Mouse (Mus musculus) embryonic facial prominence, embryonic 14.5 days (tissue): Measurements from ENCODE around the gene Arpc5. TPM values are rescaled to one million over a fixed set of nuclear protein-coding genes. Genes with fewer than 3 reads are reported as not detected.
A peak's percentile ranks its signal among the peaks of the same experiment; 100 is the strongest.

ENCODE experiments used
- ATAC-seq: fragments of 200-750 bp; cut with Nextera tagmentation; 2 replicates; pipeline ENCODE4 v1.8.0; 2017; ENCODE audit warnings: low read depth, moderate number of reproducible peaks, moderate TSS enrichment
- DNase-seq: peaks from one replicate; pipeline ENCODE4 v3.0.0-alpha.2; 2015; ENCODE audit warnings: low spot score
- H3K27ac ChIP-seq: fragments of 300-500 bp; sonication (generic); replicated peaks from 2 replicates; pipeline ENCODE4 v1.5.1; 2014; ENCODE audit warnings: low read depth, mild to moderate bottlenecking, low read length, moderate library complexity
- H3K27me3 ChIP-seq: fragments of 300-500 bp; sonication (generic); replicated peaks from 2 replicates; pipeline ENCODE4 v1.6.1; 2014; ENCODE audit warnings: low read length; ENCODE audit not compliant: control insufficient read depth, insufficient read depth
- H3K36me3 ChIP-seq: fragments of 300-500 bp; sonication (generic); 2 replicates; pipeline ENCODE4 v1.6.1; 2014; ENCODE audit warnings: low read length, mixed read lengths; ENCODE audit not compliant: control insufficient read depth, insufficient read depth
- H3K4me1 ChIP-seq: fragments of 300-500 bp; sonication (generic); 2 replicates; pipeline ENCODE4 v1.6.1; 2014; ENCODE audit warnings: antibody characterized with exemption, low read length; ENCODE audit not compliant: control insufficient read depth, insufficient read depth
- H3K4me2 ChIP-seq: fragments of 300-500 bp; sonication (generic); 2 replicates; pipeline ENCODE4 v1.6.1; 2014; ENCODE audit warnings: low read depth, mild to moderate bottlenecking, low read length, moderate library complexity, mixed read lengths
- H3K4me3 ChIP-seq: fragments of 300-500 bp; sonication (generic); 2 replicates; pipeline ENCODE4 v1.5.1; 2014; ENCODE audit warnings: low read depth, mild to moderate bottlenecking, low read length
- H3K9ac ChIP-seq: fragments of 300-500 bp; sonication (generic); 2 replicates; pipeline ENCODE4 v1.6.1; 2014; ENCODE audit warnings: low read depth, mild to moderate bottlenecking, low read length, moderate library complexity, mixed read lengths
- H3K9me3 ChIP-seq: fragments of 300-500 bp; sonication (generic); 2 replicates; pipeline ENCODE4 v1.6.1; 2016; ENCODE audit warnings: low read length; ENCODE audit not compliant: control insufficient read depth
- WGBS: fragments of 180-500 bp; shearing (Covaris S2); extraction: QIAGEN DNeasy Blood & Tissue Kit; methylation state at CpG from one replicate; pipeline ENCODE4 v1.1.7; 2014; 5-methylcytosine and 5-hydroxymethylcytosine counted together
- polyA plus RNA-seq: library from polyadenylated mRNA; unstranded; fragments of >200 nt; fragmentation: Nextera tagmentation; extraction: Ambion mirVana; gene quantifications from 2 replicates; pipeline ENCODE4 v1.2.1, GENCODE M21; 2014

Arpc5 gene
- polyA plus RNA-seq, 1 experiment from 2014 or later = 267 TPM

DNA sequence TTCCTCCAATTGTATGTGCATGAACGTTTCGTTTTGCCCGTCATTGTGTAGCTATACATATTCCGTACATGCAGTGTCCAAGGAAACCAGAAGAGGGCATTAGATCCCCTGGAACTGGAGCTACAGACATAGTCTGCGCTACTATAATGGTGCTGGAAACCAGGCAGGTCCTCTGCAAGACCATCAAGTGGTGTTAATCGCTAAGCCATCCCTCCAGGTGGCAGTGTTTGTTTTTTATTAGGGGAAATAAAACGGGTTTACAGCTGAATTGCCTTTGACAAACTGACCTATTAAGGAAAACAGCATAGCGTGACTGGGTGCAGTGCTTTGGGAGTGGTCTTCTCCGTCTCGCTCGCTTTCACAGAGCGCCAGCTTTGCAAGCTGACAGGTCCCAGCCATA, 23.9 kb downstream of the Arpc5 start:
- H3K9me3 ChIP-seq = no peaks in the 10 kb centered on the region
- no peaks in the 10 kb centered on the region for H3K27me3 ChIP-seq
- H3K4me1 ChIP-seq = no peaks in the 10 kb centered on the region; the same call in 1 of the 2 replicates
- no peaks in the 10 kb centered on the region for H3K36me3 ChIP-seq
- H3K4me3 ChIP-seq = no peak overlapping the region
- 30% methylated on average over 12 of the region's 12 CpGs for whole genome bisulfite sequencing
- H3K27ac ChIP-seq = no peak overlapping the region
- ATAC-seq = no peak; the same call in 1 of the 2 replicates
- peak; percentile 63 for DNase-seq
- H3K9ac ChIP-seq = no peak overlapping the region
- no peak overlapping the region for H3K4me2 ChIP-seq

GRCm38 (mm10) chr1:152790821-152791220, 24.5 kb downstream of the Arpc5 start:
- 27% methylated on average over 6 of the region's 6 CpGs for WGBS
- ATAC-seq = no peak
- no peak for DNase-seq
- no peaks in the 10 kb centered on the region for H3K27me3 ChIP-seq
- no peaks in the 10 kb centered on the region for H3K9me3 ChIP-seq
- H3K27ac ChIP-seq = no peak overlapping the region
- no peak overlapping the region for H3K4me2 ChIP-seq
- no peaks in the 10 kb centered on the region; the same call in 1 of the 2 replicates for H3K4me1 ChIP-seq
- no peaks in the 10 kb centered on the region for H3K36me3 ChIP-seq
- no peak overlapping the region for H3K4me3 ChIP-seq
- H3K9ac ChIP-seq = no peak overlapping the region

DNA sequence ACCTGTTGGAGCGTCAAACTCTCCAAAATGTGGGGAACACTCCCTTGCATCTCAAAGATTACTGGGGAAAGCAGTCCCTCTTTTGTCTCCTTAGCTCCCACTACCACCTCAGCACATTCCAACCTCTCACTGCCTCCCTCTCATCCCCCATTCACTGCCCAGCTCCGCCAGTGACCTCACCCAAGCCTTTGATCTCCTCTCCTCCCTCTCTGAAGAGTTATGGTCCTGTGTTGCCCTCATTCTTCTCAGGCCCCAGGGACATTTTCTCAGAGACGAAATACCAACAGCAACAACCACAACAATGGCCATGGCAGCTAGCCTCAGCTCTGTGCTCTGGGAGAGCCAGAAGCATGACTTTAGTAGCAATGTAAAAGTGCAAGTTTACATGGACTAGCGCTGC, 24.9 kb downstream of the Arpc5 start:
- ATAC-seq = no peak
- Histone ChIP-seq H3K27me3 (no peaks in the 10 kb centered on the region), H3K9me3 (no peaks in the 10 kb centered on the region), H3K36me3 (no peaks in the 10 kb centered on the region), H3K4me3 (no peak overlapping the region), H3K9ac (no peak overlapping the region), H3K27ac (no peak overlapping the region), H3K4me2 (no peak overlapping the region), H3K4me1 (no peaks in the 10 kb centered on the region; the same call in 1 of the 2 replicates)
- WGBS = 31% methylated on average over 4 of the region's 4 CpGs
- DNase-seq = no peak

- H3K9me3 ChIP-seq = no peaks in the 10 kb centered on the region
- no peak overlapping the region for H3K9ac ChIP-seq
- H3K27me3 ChIP-seq = no peaks in the 10 kb centered on the region
- ATAC-seq = peak; percentile 70; the same call in 1 of the 2 replicates
- peak overlapping the region; percentile 13 for H3K27ac ChIP-seq
- no peaks in the 10 kb centered on the region for H3K36me3 ChIP-seq
- no peaks in the 10 kb centered on the region; the same call in 1 of the 2 replicates for H3K4me1 ChIP-seq
- WGBS = 26% methylated on average over 12 of the region's 12 CpGs
- no peak overlapping the region for H3K4me2 ChIP-seq
- DNase-seq = peak; percentile 56
- no peak overlapping the region for H3K4me3 ChIP-seq
Measured at GRCm38 (mm10) chr1:152792736-152793494, 26.6 kb downstream of the Arpc5 start.

- Histone ChIP-seq H3K36me3 (no peaks in the 10 kb centered on the region), H3K27ac (peak overlapping the region; percentile 13), H3K4me2 (no peak overlapping the region), H3K4me1 (no peaks in the 10 kb centered on the region; the same call in 1 of the 2 replicates), H3K27me3 (no peaks in the 10 kb centered on the region), H3K9me3 (no peaks in the 10 kb centered on the region), H3K9ac (no peak overlapping the region), H3K4me3 (no peak overlapping the region)
- DNase-seq = peak; percentile 29
- WGBS = 53% methylated on average over 6 of the region's 6 CpGs
- ATAC-seq = no peak; the same call in 1 of the 2 replicates
Measured at GRCm38 (mm10) chr1:152793495-152794130, 27.3 kb downstream of the Arpc5 start.

DNA sequence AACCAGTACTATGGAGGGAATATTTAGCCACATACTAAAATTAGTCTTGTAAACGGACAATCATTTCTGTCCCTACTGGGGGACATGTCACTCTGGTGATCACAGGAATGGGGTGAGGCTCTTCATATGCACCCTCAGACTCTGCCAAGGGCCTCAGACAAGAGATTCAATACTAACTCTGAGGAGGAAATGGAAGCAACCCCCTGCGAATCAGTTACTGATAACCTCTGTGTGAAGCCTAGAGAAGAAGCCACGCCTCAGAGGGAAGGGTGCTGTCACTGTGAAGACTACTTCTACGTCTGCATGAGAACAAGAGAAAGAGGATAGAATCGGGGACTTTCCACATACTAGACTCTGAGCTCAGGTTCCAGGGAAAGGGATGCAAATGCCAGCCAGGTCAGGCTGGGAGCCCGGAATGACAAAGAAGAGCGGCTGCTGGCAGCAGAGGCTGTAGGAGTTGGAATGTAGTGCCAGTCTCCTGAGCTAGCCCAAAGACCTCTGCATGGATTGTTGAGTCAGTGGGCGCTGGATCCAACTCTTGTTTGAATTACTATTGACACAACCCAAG, 29.4 kb downstream of the Arpc5 start:
- H3K4me3 ChIP-seq = no peak overlapping the region
- ATAC-seq (no peak), DNase-seq (no peak)
- WGBS = 73% methylated on average over 8 of the region's 8 CpGs
- H3K4me2 ChIP-seq = no peak overlapping the region
- no peaks in the 10 kb centered on the region for H3K27me3 ChIP-seq
- H3K27ac ChIP-seq = no peak overlapping the region
- no peaks in the 10 kb centered on the region for H3K9me3 ChIP-seq
- H3K36me3 ChIP-seq = no peaks in the 10 kb centered on the region
- no peaks in the 10 kb centered on the region; the same call in 1 of the 2 replicates for H3K4me1 ChIP-seq
- H3K9ac ChIP-seq = no peak overlapping the region

DNA sequence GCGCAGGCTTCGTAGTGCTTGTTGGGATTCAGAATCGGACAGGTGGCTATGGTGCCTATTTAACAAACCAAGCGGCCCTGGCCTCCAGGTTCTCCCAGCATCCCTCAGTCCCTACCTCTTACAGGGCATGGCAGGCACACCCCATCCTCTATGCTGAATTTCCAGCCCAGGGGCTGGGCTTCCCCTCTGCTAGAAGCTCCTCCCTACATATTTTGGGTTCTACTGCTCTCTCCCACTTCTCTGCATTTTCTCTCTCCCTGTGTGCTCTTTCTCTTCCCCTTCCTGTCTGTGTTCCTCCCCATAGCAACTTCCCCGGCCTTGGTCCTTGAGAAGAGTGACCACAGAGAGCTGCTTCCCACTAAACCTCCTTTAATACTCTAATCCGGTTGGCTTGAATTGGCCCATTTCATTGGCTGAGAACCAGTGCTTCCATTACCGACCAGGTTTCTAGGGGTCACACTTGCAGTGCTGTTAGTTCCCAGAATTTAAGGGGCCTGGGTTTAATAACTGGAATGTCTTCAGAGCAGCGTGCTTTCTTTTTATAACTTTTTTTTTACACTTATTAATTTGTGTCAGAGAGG, 30.4 kb downstream of the Arpc5 start:
- no peaks in the 10 kb centered on the region for H3K36me3 ChIP-seq
- 76% methylated on average over 8 of the region's 8 CpGs for WGBS
- ATAC-seq (no peak), DNase-seq (no peak)
- no peak overlapping the region for H3K4me3 ChIP-seq
- H3K4me2 ChIP-seq = no peak overlapping the region
- H3K27me3 ChIP-seq = no peaks in the 10 kb centered on the region
- H3K4me1 ChIP-seq = no peaks in the 10 kb centered on the region
- no peak overlapping the region for H3K9ac ChIP-seq
- H3K9me3 ChIP-seq = no peaks in the 10 kb centered on the region
- H3K27ac ChIP-seq = no peak overlapping the region

DNA sequence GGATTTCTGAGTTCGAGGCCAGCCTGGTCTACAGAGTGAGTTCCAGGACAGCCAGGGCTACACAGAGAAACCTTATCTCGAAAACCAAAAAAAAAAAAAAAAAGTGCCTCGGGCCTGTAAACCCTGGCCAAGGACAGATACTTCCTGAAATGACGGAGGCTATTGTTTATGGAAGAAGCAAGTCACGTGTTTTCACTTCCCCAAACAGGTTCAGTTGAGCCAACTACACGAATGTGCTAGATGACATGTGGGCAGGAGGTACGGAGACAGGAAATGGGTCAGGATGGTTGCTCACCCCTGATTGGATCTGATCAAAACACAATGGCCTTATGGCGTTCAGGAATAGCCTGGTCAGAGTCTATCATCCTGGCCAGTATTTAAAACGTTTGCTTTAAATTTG, 31.8 kb downstream of the Arpc5 start:
- no peak overlapping the region for H3K27ac ChIP-seq
- no peak overlapping the region for H3K4me3 ChIP-seq
- no peak overlapping the region for H3K9ac ChIP-seq
- H3K4me1 ChIP-seq = no peaks in the 10 kb centered on the region
- DNase-seq (peak; percentile 51), ATAC-seq (no peak)
- no peaks in the 10 kb centered on the region for H3K36me3 ChIP-seq
- H3K4me2 ChIP-seq = no peak overlapping the region
- 66% methylated on average over 9 of the region's 9 CpGs for WGBS
- no peaks in the 10 kb centered on the region for H3K9me3 ChIP-seq
- H3K27me3 ChIP-seq = no peaks in the 10 kb centered on the region
